Mouse (Mus musculus): ENCODE measurements around the gene Olfr620. TPM values are rescaled to one million over a fixed set of nuclear protein-coding genes. Genes with fewer than 3 reads are reported as not detected.

Olfr620 gene
- total and polyA plus RNA-seq, 3 experiments: not detected

DNA sequence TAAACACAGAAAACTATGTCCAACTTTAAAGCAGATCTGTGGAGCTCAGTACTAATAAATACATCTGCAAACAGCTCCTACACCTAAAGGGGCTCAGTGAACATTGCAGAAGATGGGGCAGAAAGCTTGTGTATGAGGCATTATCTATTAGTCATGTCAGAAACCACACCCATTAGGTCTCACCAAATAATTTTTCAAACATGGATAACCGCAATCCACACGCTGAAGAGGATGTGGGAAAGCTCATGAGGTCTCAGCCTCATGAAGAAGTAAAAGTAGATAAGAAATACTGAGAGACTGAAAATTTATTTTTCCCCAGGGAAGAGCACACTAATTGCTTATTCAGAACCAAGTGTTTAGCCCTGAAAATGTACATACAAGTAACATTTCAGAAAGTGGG, 4.9 kb downstream of the Olfr620 start:
- H3K4me1 ChIP-seq (ENCODE audit: control insufficient read depth in 1 of 2, insufficient read depth in 2 of 2): no peaks in the 10 kb centered on the region
- dilution Hi-C loops (cut with MboI; ENCODE audit: extremely low pct_ligation_motif_present, extremely low pct_unique_long_range_greater_than_20kb, low sequenced_read_pairs): no loop called here
- no peak for TF ChIP-seq PAX5 (IDR thresholded peaks at IDR 0.05; ENCODE audit: low read length)
- TF ChIP-seq MEF2A (IDR thresholded peaks at IDR 0.05; ENCODE audit: borderline replicate concordance, low read depth, low read length): no peak
- no peak for TF ChIP-seq USF2 (conservative IDR thresholded peaks at IDR 0.05; ENCODE audit: low read depth, low read length)
- TF ChIP-seq MAX (IDR thresholded peaks at IDR 0.05; ENCODE audit: low read length): no peak
- no peak for TF ChIP-seq MAZ (IDR thresholded peaks at IDR 0.05; ENCODE audit: low read depth, low read length)
- no peak for TF ChIP-seq POLR2AphosphoS2 (IDR thresholded peaks at IDR 0.05; ENCODE audit: low read depth, low read length)
- TF ChIP-seq RAD21 (IDR thresholded peaks at IDR 0.05; ENCODE audit: low read depth, low read length): no peak
- no peak for TF ChIP-seq NRF1 (IDR thresholded peaks at IDR 0.05; ENCODE audit: low read depth, low read length)
- TF ChIP-seq GABPA (IDR thresholded peaks at IDR 0.05; ENCODE audit: insufficient replicate concordance, low read depth, low read length): no peak
- no peak for TF ChIP-seq E2F4 (IDR thresholded peaks at IDR 0.05; ENCODE audit: insufficient replicate concordance, low read depth, low read length)
- TF ChIP-seq CHD2 (IDR thresholded peaks at IDR 0.05; ENCODE audit: low read length): no peak
- no peak for TF ChIP-seq UBTF (IDR thresholded peaks at IDR 0.05; ENCODE audit: low read depth, low read length)
- no peak for TF ChIP-seq HCFC1 (IDR thresholded peaks at IDR 0.05; ENCODE audit: low read depth, low read length)
- no peak for TF ChIP-seq ETS1 (conservative IDR thresholded peaks at IDR 0.05; ENCODE audit: low read depth, low read length)
- TF ChIP-seq TCF12 (IDR thresholded peaks at IDR 0.05; ENCODE audit: low read depth, low read length): no peak
- TF ChIP-seq USF1 (IDR thresholded peaks at IDR 0.05; ENCODE audit: low read depth, low read length): no peak
- no peak for TF ChIP-seq CHD1 (IDR thresholded peaks at IDR 0.05; ENCODE audit: low read depth, low read length)
- no peak for TF ChIP-seq RCOR1 (conservative IDR thresholded peaks at IDR 0.05; ENCODE audit: low read depth, low read length)
- no peak for TF ChIP-seq SMC3 (IDR thresholded peaks at IDR 0.05; ENCODE audit: low read depth, low read length)
- no peak for TF ChIP-seq BHLHE40 (IDR thresholded peaks at IDR 0.05; ENCODE audit: low read depth, low read length)

DNA sequence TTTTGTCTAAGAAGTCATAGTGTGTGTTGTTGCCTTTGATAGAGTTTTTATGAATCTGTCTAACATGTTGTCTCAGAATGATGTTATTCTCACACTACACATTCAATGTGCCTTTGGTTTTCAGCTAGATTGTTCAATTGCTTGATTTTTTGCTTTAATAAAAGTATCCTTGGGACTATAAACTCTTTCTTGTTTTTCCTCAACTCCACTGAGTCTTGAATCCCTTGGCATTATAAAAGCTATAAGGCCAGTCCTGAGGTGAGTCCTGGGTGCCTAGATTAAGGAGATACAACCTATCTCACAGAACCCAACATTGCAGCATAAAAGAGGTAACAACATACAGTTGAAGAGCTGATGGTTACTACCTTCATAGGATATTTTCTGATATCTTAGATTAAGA, 12.1 kb downstream of the Olfr620 start, which contains the start of gene Olfr619:
TSS of gene Olfr619 (plus strand) at position 301 of the 400 bp plus-strand sequence.
- no peak for TF ChIP-seq ELF1 (IDR thresholded peaks at IDR 0.05; ENCODE audit: low read depth, low read length)
- Histone ChIP-seq H3K9me3 (replicated peaks; ENCODE audit: low read length) (no peaks in the 10 kb centered on the region), H3K4me3 (replicated peaks in 1 of 3; ENCODE audit: low read depth in 2 of 3, low read length in 2 of 3, poor library complexity in 1 of 3) (no peak within 1 kb of the TSS), H3K9ac (ENCODE audit: insufficient read depth, low read depth) (no peak within 1 kb of the TSS), H3K4me2 (ENCODE audit: insufficient read depth, low read depth, poor library complexity, severe bottlenecking) (no peak within 1 kb of the TSS), H3K36me3 (replicated peaks in 1 of 2; ENCODE audit: control insufficient read depth in 1 of 2, insufficient read depth in 1 of 2, low read length in 1 of 2) (no peaks in the 10 kb centered on the region), H3K27ac (ENCODE audit: insufficient read depth, low read depth) (no peak within 1 kb of the TSS), H3K27me3 (replicated peaks) (no peaks in the 10 kb centered on the region), H3K79me2 (replicated peaks; ENCODE audit: control insufficient read depth, extremely low read depth, insufficient read depth, poor library complexity, severe bottlenecking) (no peaks in the 10 kb centered on the region), H3K4me1 (ENCODE audit: control insufficient read depth in 1 of 2, insufficient read depth in 2 of 2) (no peaks in the 10 kb centered on the region)
- no peak for DNase-seq (ENCODE audit: extremely low read depth)
- in situ Hi-C loops (cut with MboI; ENCODE audit: low pct_ligation_motif_present, low pct_unique_long_range_greater_than_20kb, low sequenced_read_pairs): no loop called here
- dilution Hi-C loops (cut with MboI; ENCODE audit: extremely low pct_ligation_motif_present, extremely low pct_unique_long_range_greater_than_20kb, low sequenced_read_pairs): no loop called here

More for the DNA sequence above, 4.9 kb downstream of the Olfr620 start:
- H3K27ac ChIP-seq (ENCODE audit: insufficient read depth, low read depth): no peak overlapping the region
- no peak for DNase-seq (ENCODE audit: extremely low read depth)
- H3K36me3 ChIP-seq (replicated peaks in 1 of 2; ENCODE audit: control insufficient read depth in 1 of 2, insufficient read depth in 1 of 2, low read length in 1 of 2): no peaks in the 10 kb centered on the region
- no peaks in the 10 kb centered on the region for H3K9me3 ChIP-seq (replicated peaks; ENCODE audit: low read length)
- no peak overlapping the region for H3K4me2 ChIP-seq (ENCODE audit: insufficient read depth, low read depth, poor library complexity, severe bottlenecking)
- H3K79me2 ChIP-seq (replicated peaks; ENCODE audit: control insufficient read depth, extremely low read depth, insufficient read depth, poor library complexity, severe bottlenecking): no peaks in the 10 kb centered on the region
- in situ Hi-C loops (cut with MboI; ENCODE audit: low pct_ligation_motif_present, low pct_unique_long_range_greater_than_20kb, low sequenced_read_pairs): no loop called here
- no peak overlapping the region for H3K4me3 ChIP-seq (replicated peaks in 1 of 3; ENCODE audit: low read depth in 2 of 3, low read length in 2 of 3, poor library complexity in 1 of 3)
- no peak overlapping the region for H3K9ac ChIP-seq (ENCODE audit: insufficient read depth, low read depth)
- no peaks in the 10 kb centered on the region for H3K27me3 ChIP-seq (replicated peaks)

Measured in CH12.LX (cell line).